Mouse (Mus musculus): ENCODE data around the gene Gnai1. TPM values are rescaled to one million over a fixed set of nuclear protein-coding genes. Genes with fewer than 3 reads are reported as not detected.

Gnai1 gene
- polyA plus RNA-seq, 1 experiment: 16.9 TPM

DNA sequence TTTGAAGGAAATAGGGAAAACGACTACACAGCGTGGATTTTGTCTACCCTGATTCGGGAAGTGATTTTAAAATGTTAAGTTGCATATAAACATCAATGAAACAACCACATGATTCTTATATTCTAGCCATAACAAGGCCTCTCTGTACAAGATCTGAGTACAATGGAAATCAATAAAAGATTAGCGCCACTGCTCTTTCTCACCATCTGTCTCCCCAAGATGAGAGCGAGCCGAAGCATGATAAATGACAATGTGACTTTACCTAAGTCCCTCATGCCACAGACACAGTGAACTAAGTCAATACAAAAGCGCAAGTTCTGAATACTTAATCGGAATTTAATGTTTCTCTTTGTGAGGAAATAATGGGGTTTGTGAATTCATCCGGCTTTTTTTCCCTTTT is 36.6 kb downstream of the Gnai1 start:
- H3K27ac ChIP-seq (ENCODE audit: insufficient read depth, low read depth, low read length): no peak overlapping the region
- no peak for DNase-seq
- no peak for TF ChIP-seq POLR2A (IDR thresholded peaks at IDR 0.05; ENCODE audit: low read depth, low read length)
- no peaks in the 10 kb centered on the region for H3K27me3 ChIP-seq (replicated peaks; ENCODE audit: control insufficient read depth, insufficient read depth, low read length)
- no peak overlapping the region for H3K4me3 ChIP-seq (ENCODE audit: insufficient read depth, low read depth, low read length)
- no peaks in the 10 kb centered on the region for H3K36me3 ChIP-seq (ENCODE audit: control insufficient read depth, insufficient read depth, low read length)
- WGBS: 94% methylated on average over 9 of the region's 9 CpGs
- peaks cover 5% of the 10 kb centered on the region; the same call in 1 of the 2 replicates for H3K4me1 ChIP-seq (ENCODE audit: control insufficient read depth, insufficient read depth, low read length)

DNA sequence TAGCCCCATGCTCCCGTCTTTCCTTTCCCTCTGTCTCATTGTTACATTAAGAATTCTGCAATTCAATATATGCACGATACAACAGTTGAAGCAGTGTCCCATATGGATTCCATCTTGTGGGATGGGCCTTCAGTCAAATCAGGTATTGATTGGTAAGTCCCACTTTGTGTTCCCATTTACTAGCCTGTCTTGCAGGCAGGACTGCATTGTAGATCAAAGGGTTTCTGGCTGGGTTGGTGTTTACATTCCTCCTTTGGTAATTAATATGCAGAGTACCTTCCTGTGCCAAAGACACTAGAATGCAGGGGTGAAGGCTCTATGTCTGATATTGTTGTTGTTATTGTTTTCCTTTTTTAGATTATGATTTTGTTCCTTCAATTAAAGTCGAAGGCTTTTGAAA is 38.5 kb downstream of the Gnai1 start:
- H3K36me3 ChIP-seq (ENCODE audit: control insufficient read depth, insufficient read depth, low read length): no peaks in the 10 kb centered on the region
- H3K27ac ChIP-seq (ENCODE audit: insufficient read depth, low read depth, low read length): no peak overlapping the region
- no peak overlapping the region for H3K4me3 ChIP-seq (ENCODE audit: insufficient read depth, low read depth, low read length)
- peaks cover 5% of the 10 kb centered on the region; the same call in 1 of the 2 replicates for H3K4me1 ChIP-seq (ENCODE audit: control insufficient read depth, insufficient read depth, low read length)
- TF ChIP-seq POLR2A (IDR thresholded peaks at IDR 0.05; ENCODE audit: low read depth, low read length) (no peak), CTCF (conservative IDR thresholded peaks at IDR 0.05; ENCODE audit: insufficient read depth, insufficient read length, low read depth, low read length) (no peak)
- DNase-seq: peak; percentile 21
- WGBS: 71% methylated on average over 3 of the region's 3 CpGs
- no peaks in the 10 kb centered on the region for H3K27me3 ChIP-seq (replicated peaks; ENCODE audit: control insufficient read depth, insufficient read depth, low read length)

DNA sequence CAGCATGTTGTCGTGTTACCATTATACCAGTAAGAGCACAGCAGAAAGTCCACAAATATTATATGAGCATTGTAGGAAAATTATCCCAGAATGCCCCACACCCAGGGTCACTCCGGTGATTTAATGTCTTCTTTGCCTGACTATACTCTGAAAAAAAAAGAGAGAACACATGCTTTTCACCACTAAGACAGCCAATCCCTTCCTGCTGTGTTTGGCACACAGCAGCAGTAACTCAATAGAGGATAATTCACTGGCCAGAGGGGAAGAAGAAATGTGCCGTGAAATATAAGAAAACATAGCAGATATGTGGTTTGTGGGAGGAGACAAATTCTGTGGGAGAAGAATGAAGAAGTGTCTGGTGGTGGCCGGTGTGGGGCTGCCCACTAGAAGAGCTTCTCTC is 41.3 kb downstream of the Gnai1 start:
- 81% methylated on average over 4 of the region's 4 CpGs for WGBS
- no peaks in the 10 kb centered on the region for H3K27me3 ChIP-seq (replicated peaks; ENCODE audit: control insufficient read depth, insufficient read depth, low read length)
- TF ChIP-seq POLR2A (IDR thresholded peaks at IDR 0.05; ENCODE audit: low read depth, low read length) (no peak), CTCF (conservative IDR thresholded peaks at IDR 0.05; ENCODE audit: insufficient read depth, insufficient read length, low read depth, low read length) (no peak)

DNA sequence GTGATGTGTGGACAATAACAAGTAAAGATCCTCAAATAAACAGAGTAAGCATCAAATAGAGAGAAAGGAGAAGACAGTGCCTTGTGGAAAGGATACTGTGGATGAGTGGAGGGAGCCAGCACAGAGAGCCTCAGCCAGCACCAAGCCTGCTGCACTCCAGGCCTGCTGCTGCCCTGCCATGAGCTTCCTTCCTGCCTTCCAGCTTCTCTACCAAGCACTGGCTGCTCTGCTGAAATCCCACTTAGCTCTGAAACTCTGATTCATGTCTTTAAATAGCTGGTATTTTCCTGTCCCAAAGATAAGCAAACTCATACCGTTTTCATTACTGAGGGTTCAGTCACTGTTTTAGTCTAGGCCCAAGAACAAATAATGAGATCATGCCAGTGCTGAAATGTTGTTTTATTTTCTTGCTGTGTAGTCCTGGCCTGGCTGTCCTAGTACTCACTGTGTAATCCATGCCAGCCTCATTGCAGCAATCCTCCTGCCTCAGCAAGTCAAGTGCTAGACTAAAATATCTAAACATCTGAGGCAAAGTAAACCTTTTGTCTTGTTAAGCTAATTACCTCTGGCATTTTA is 52.8 kb downstream of the Gnai1 start:
- 44% methylated on average over 1 of the region's 1 CpGs for WGBS

More for the DNA sequence above, 41.3 kb downstream of the Gnai1 start:
- no peaks in the 10 kb centered on the region for H3K36me3 ChIP-seq (ENCODE audit: control insufficient read depth, insufficient read depth, low read length)
- DNase-seq: no peak
- no peak overlapping the region for H3K27ac ChIP-seq (ENCODE audit: insufficient read depth, low read depth, low read length)
- H3K4me1 ChIP-seq (ENCODE audit: control insufficient read depth, insufficient read depth, low read length): peaks cover 5% of the 10 kb centered on the region; the same call in 1 of the 2 replicates
- H3K4me3 ChIP-seq (ENCODE audit: insufficient read depth, low read depth, low read length): no peak overlapping the region

DNA sequence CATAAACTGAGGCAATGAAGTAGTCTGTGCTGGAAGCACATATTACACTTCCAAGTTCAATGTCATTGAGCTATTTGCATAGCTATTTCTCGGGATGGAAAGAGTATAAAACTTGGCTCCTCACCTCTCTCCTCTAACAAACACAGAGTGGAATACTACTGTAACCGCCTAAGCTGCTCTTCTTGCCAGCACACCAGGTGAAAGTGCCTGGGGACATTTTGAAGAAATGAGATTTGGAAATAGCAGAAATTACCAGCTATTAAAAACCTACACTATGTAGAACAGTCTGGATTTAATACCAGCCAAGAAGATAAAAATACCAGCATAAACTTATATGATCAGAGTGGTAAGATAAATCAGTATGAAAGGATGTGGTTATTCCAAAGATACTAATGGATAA is 63.6 kb downstream of the Gnai1 start:
- Histone ChIP-seq H3K36me3 (ENCODE audit: control insufficient read depth, insufficient read depth, low read length) (no peaks in the 10 kb centered on the region; the same call in 1 of the 2 replicates), H3K4me1 (ENCODE audit: control insufficient read depth, insufficient read depth, low read length) (no peaks in the 10 kb centered on the region), H3K27ac (ENCODE audit: insufficient read depth, low read depth, low read length) (no peak overlapping the region), H3K4me3 (ENCODE audit: insufficient read depth, low read depth, low read length) (no peak overlapping the region), H3K27me3 (replicated peaks; ENCODE audit: control insufficient read depth, insufficient read depth, low read length) (no peaks in the 10 kb centered on the region)
- WGBS: 65% methylated on average over 2 of the region's 2 CpGs
- no peak for TF ChIP-seq CTCF (conservative IDR thresholded peaks at IDR 0.05; ENCODE audit: insufficient read depth, insufficient read length, low read depth, low read length)
- TF ChIP-seq POLR2A (IDR thresholded peaks at IDR 0.05; ENCODE audit: low read depth, low read length): no peak
- DNase-seq: no peak

More for the DNA sequence above, 52.8 kb downstream of the Gnai1 start:
- H3K36me3 ChIP-seq (ENCODE audit: control insufficient read depth, insufficient read depth, low read length): no peaks in the 10 kb centered on the region
- no peaks in the 10 kb centered on the region for H3K27me3 ChIP-seq (replicated peaks; ENCODE audit: control insufficient read depth, insufficient read depth, low read length)
- 0 out of 2 replicates have a peak, but pooled peaks cover 4% of the 10 kb centered on the region for H3K4me1 ChIP-seq (ENCODE audit: control insufficient read depth, insufficient read depth, low read length)
- H3K4me3 ChIP-seq (ENCODE audit: insufficient read depth, low read depth, low read length): no peak overlapping the region
- no peak for TF ChIP-seq POLR2A (IDR thresholded peaks at IDR 0.05; ENCODE audit: low read depth, low read length)
- no peak for TF ChIP-seq CTCF (conservative IDR thresholded peaks at IDR 0.05; ENCODE audit: insufficient read depth, insufficient read length, low read depth, low read length)
- DNase-seq: no peak
- no peak overlapping the region for H3K27ac ChIP-seq (ENCODE audit: insufficient read depth, low read depth, low read length)

DNA sequence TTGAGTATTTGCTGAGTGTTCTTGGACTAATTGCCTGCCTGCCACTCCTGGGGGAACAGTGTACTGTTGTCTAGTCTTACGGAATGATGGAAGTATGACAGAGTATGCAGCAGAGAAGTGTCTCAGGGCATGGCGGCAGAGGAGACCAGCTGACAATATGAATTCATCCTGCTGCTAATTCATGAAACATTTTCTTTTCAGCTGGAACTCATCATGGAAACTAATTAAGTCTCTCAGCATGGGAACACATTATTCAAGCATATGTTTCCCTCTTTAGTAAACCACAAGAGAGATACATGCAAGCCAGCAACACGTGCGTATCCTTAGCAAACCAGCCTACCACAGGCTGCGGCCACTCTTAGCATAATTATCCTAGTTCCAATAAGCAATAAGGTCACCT is 67.4 kb downstream of the Gnai1 start:
- Histone ChIP-seq H3K27me3 (replicated peaks; ENCODE audit: control insufficient read depth, insufficient read depth, low read length) (no peaks in the 10 kb centered on the region), H3K27ac (ENCODE audit: insufficient read depth, low read depth, low read length) (no peak overlapping the region), H3K4me3 (ENCODE audit: insufficient read depth, low read depth, low read length) (no peak overlapping the region), H3K4me1 (ENCODE audit: control insufficient read depth, insufficient read depth, low read length) (no peaks in the 10 kb centered on the region), H3K36me3 (ENCODE audit: control insufficient read depth, insufficient read depth, low read length) (no peaks in the 10 kb centered on the region; the same call in none of the 2 replicates)
- 87% methylated on average over 5 of the region's 5 CpGs for WGBS
- no peak for DNase-seq
- no peak for TF ChIP-seq CTCF (conservative IDR thresholded peaks at IDR 0.05; ENCODE audit: insufficient read depth, insufficient read length, low read depth, low read length)
- TF ChIP-seq POLR2A (IDR thresholded peaks at IDR 0.05; ENCODE audit: low read depth, low read length): no peak

DNA sequence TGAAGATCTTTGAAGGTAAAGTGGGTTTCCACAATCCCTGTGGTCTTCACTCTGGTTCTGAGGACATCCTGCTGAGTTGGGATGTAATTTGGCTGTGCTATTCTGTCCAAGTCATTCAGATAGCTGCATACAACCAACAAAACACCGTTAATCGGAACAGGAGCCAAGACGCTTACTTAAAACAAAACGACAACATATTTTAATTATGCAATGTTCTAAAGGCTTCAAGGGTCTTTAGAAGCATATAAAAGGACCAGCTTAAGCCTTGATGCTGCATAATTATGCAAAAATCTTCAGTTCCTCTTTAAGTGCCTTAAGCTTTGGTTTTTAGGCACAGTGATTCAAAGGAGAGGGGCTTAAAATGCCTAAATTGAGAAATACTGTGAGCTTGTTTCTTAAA is 70.6 kb downstream of the Gnai1 start:
- TF ChIP-seq POLR2A (IDR thresholded peaks at IDR 0.05; ENCODE audit: low read depth, low read length) (no peak), CTCF (conservative IDR thresholded peaks at IDR 0.05; ENCODE audit: insufficient read depth, insufficient read length, low read depth, low read length) (no peak)
- H3K27ac ChIP-seq (ENCODE audit: insufficient read depth, low read depth, low read length): no peak overlapping the region
- no peak for DNase-seq
- H3K4me3 ChIP-seq (ENCODE audit: insufficient read depth, low read depth, low read length): no peak overlapping the region
- no peaks in the 10 kb centered on the region; the same call in 1 of the 2 replicates for H3K4me1 ChIP-seq (ENCODE audit: control insufficient read depth, insufficient read depth, low read length)
- no peaks in the 10 kb centered on the region for H3K27me3 ChIP-seq (replicated peaks; ENCODE audit: control insufficient read depth, insufficient read depth, low read length)
- H3K36me3 ChIP-seq (ENCODE audit: control insufficient read depth, insufficient read depth, low read length): no peaks in the 10 kb centered on the region; the same call in none of the 2 replicates
- 84% methylated on average over 4 of the region's 4 CpGs for WGBS

All from kidney, adult 2 months (tissue).